Mouse (Mus musculus) liver, adult 2 months (tissue): ENCODE data around the gene Scaf8.

ENCODE experiments used
- CTCF ChIP-seq: fragments of 200-500 bp; IDR thresholded peaks from 2 replicates; pipeline ENCODE4 v1.5.1; 2011; ENCODE audit warnings: low read depth, low read length, control low read depth
- POLR2A ChIP-seq: fragments of 200-500 bp; IDR thresholded peaks from 2 replicates; pipeline ENCODE4 v1.6.1; 2011; ENCODE audit warnings: low read length, control low read depth; ENCODE audit not compliant: insufficient read depth; ENCODE audit errors: extremely low read depth

GRCm38 (mm10) chr17:3114720-3115379 is at the start of gene Scaf8:
- TF ChIP-seq CTCF: peak; percentile 82
- TF ChIP-seq POLR2A: peak; percentile 67; the same call in 1 of the 2 replicates
